Mouse (Mus musculus): ENCODE results near the gene Grm1. TPM values are rescaled to one million over a fixed set of nuclear protein-coding genes. Genes with fewer than 3 reads are reported as not detected.

Gene Grm1
- polyA plus RNA-seq, 1 experiment, result not detected

DNA sequence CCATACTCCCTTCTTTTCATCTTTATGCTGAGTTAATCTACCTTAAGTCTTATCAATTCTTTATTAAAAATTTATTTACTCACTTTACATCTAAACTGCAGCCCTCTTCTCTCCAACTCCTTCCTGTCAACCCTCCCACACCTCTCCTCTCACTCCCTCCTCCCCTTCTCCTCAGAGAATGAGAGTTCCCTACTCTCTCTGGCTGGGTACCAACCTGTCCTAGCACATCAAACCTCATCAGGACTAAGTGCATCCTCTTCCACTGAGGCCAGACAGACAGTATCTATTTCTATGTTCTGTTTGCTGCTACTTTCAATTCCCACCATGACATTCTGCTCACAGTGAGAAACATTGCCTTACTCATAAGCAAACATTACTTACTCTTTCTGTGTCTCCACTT lies 426.2 kb downstream of the Grm1 start:
- H3K27me3 ChIP-seq (replicated peaks), result no peaks in the 10 kb centered on the region

More for the DNA sequence above, 426.2 kb downstream of the Grm1 start:
- Histone ChIP-seq H3K4me1 (no peaks in the 10 kb centered on the region), H3K9me3 (no peaks in the 10 kb centered on the region), H3K4me3 (replicated peaks) (no peak overlapping the region), H3K36me3 (replicated peaks; ENCODE audit: low read length) (no peaks in the 10 kb centered on the region)
- no peak for TF ChIP-seq GATA1 (IDR thresholded peaks at IDR 0.05; ENCODE audit: borderline replicate concordance, low read length)
- no peak for TF ChIP-seq FLI1 (IDR thresholded peaks at IDR 0.05; ENCODE audit: low read length)

Other genes starting within 250 kb of the Grm1 start
- gene Shprh, start 67.1 kb upstream of the Grm1 start, polyA plus RNA-seq (2012; ENCODE audit: insufficient read depth, low replicate concordance), result 0.39 TPM in 1 of 2 replicates, not detected in the other
- 0.43 TPM in 1 of 2 replicates, not detected in the other for gene Fbxo30, start 199.0 kb upstream of the Grm1 start, polyA plus RNA-seq (2012; ENCODE audit: insufficient read depth, low replicate concordance)